Mouse (Mus musculus) NIH3T3 (cell line): ENCODE measurements at regions not wholly inside any gene's neighbourhood (a gene's known extent, or its start where the extent isn't known, plus 50 kb on each side); places are given as distances from the start of the nearest gene placed in this dataset.
A peak's percentile ranks its signal among the peaks of the same experiment; 100 is the strongest.

Experiments used
- DNase-seq: peaks from one replicate; pipeline ENCODE4 v3.0.0-alpha.2; 2012; ENCODE audit warnings: low read depth

DNA sequence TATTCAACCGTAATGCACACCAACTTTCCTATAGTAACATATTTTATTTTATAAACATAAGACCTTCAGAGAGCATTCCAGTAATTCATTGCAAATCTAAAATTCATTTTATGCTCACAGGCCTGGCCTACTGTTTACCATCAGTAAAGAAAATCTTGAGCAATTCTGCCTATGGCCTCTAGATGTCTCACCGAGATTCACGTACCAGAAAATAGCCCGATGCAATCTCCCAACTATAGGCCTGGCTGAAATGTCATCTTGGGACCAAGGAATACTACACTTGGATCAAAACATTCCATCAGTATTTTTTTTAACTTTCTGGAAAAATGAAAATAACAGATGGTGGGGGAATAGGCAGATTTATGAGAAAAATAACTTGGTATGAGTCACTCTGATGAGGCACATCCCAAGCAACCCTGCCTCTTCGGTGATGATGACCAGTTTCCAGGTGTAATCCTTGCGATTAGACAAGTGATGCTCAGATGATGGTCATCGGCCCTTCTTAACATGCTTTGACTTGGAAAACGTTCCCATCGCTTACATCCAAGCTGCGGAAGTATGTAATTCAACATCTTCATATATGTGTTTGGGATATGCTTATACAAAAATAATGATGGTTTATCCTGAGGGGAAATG lies 439.9 kb downstream of the Nyap2 start:
- DNase-seq, result peak; percentile 66

- DNase-seq, result no peak
Measured at GRCm38 (mm10) chr1:81520420-81521273, 443.9 kb downstream of the Nyap2 start.

- no peak for DNase-seq
Measured at GRCm38 (mm10) chr1:81522929-81523328, 446.2 kb downstream of the Nyap2 start.

- DNase-seq, result peak; percentile 70
Measured at GRCm38 (mm10) chr1:81525821-81526220, 449.1 kb downstream of the Nyap2 start.

- DNase-seq, result no peak
Measured at GRCm38 (mm10) chr1:81537836-81538235, 461.1 kb downstream of the Nyap2 start.

DNA sequence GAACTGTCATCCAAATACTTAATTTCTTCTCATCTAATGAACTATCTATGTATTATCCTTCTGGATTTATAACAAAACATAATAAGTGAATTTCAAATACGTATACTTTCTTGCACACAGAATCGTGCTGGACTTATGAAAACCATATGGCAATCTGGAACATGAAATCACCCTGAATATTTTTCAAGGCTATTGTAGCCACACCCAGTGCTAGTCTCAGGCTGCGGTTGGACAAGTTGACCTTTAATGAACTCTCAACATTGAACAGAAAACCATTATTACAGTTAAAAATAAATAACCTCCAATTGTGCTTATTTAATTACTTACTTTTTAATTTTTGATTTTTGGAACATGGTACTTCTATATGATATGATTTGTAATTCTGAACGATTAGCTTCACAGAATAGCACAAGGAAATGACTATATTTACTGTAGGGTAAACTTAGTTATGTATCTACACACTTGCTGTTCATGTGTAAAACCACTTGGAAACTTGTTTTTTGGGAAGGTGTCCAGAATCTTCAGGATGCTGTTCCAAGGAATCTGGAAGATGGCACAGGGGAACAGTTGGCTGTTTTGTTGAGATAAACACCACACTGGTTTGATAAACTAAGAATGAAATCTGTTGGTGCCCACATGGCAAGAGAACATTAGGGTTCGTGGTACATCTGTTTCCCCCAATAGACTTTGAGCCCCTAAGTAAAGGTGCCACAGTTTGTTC lies 463.0 kb downstream of the Nyap2 start:
- peak; percentile 65 for DNase-seq

DNA sequence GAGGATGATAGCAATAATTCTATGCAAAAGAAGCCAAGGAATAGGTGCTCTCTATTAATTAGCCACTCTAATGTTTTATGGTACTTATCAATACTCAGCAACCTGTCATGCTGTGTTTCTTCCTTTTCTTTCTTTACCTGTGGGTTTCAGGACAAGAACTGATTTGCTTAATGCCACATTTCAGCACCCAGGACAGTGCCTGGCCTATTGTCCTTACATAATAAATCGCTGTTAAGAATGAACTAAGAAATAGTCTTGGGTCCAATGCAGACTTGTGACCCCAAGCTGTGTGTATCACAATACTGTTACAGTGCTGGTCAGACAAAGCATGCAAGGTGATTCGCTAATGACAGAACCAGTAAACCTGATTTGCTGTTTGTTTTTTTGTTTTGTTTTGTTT lies 472.2 kb downstream of the Nyap2 start:
- DNase-seq, result peak; percentile 64

- no peak for DNase-seq
Measured at GRCm38 (mm10) chr1:81549706-81550105, 473.0 kb downstream of the Nyap2 start.

DNA sequence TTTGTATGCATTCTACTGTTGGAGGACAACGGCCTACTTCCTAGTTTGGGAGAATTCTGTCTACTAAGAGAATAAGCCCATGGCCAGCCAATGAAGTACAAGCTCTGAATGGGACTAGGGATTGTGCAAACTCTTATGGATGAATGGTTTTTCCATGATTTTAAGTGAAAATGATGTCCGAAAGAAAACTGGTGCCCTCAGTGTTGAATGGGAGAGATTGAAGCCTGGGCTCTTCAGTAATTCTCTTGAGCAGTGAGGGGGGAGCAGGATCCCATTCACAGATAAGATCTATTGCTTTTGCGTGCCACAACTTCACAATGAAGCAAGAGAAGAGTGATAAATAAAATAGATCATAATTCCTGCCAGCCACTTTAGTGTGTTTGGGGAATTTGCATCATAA lies 476.0 kb downstream of the Nyap2 start:
- DNase-seq, result no peak

GRCm38 (mm10) chr1:81576965-81577664 lies 500.4 kb downstream of the Nyap2 start:
- no peak for DNase-seq

GRCm38 (mm10) chr1:81577665-81578201 lies 501.0 kb downstream of the Nyap2 start:
- DNase-seq, result no peak

- no peak for DNase-seq
Measured at GRCm38 (mm10) chr1:81581208-81581607, 504.5 kb downstream of the Nyap2 start.

DNA sequence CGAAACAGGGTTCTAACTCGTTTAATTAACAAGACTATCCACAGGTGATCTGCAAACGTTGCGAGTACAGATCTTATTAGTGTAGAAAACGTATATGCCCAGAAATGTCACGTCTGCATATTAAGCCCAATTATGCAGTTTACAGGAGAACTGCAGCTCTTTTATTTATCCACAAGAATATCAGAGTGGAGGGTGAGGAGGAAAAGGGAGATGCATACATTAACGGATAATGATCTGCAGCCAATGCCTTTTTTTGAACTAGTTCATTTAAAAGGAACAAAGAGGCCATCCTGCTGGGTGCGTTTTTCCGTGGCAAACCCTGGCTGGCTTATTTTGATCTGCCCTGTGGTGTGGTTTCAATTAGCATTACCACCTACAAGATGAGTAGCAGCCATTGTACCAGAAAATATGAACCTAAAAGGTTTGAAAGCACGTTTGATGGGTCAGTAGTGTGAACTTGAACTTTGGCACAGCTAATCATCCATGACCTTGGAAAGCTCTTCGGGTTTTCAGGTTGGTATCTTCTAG lies 511.1 kb downstream of the Nyap2 start:
- no peak for DNase-seq

DNA sequence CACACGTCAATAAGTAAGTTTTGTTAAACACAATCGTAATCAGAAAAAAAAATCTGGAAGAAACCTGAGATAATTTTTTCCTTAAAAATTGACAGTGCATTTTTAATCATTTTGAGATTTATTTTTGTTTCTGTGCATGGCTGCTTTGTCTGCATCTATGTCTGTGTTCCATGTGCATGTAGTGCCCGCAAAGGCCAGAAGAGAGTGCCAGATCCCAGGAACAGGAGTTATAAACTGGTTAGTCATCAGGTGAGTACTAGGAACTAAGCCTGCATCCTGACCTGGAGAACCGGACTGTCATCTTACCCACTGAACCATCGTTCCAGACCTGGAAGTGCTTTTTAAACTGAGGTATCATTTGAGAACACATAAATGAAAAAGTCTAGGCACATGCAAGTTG lies 514.9 kb downstream of the Nyap2 start:
- peak; percentile 24 for DNase-seq

GRCm38 (mm10) chr1:81593280-81594182 lies 516.8 kb downstream of the Nyap2 start:
- DNase-seq, result peak; percentile 50

- no peak for DNase-seq
Measured at GRCm38 (mm10) chr1:81594183-81594515, 517.4 kb downstream of the Nyap2 start.

DNA sequence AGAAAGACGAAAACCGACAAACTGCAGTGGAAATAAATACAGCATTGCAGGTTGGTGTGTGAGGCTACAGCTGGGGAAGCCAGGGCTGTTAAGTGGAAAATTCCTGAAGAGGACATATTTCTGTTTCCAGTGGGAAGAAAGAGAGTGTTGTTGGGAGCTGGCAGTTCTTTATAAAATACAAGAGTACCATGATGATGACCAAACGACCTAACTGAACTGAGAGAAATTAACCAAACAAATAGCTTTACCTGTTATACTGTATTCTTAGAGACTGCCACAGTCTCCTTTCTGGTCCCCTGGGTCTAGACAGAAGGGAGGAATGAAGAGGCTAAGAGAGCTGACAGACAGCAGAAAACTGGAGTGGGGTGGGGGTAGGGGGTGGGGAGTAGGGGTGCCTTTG lies 517.9 kb downstream of the Nyap2 start:
- no peak for DNase-seq

DNA sequence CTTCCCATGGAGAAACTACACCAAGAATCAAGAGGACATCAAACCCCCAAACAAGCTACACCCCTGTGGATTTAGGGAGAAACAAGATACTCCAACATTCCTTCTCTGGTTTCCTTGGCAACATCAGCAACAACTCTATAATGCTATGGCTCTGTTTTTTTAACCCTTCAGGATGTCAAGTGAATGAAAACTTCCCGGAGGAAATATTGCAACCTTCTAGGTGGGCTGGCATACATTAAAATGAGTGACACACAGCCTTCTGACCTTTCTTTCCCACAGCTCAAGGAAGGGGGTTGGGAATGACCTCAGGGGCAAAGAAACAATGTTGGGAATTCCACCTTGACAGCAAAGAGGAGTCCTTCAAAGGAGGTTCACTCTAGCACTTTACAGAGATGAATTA lies 532.0 kb downstream of the Nyap2 start:
- peak; percentile 35 for DNase-seq

- DNase-seq, result no peak
Measured at GRCm38 (mm10) chr1:81618880-81619279, 542.1 kb downstream of the Nyap2 start.

DNA sequence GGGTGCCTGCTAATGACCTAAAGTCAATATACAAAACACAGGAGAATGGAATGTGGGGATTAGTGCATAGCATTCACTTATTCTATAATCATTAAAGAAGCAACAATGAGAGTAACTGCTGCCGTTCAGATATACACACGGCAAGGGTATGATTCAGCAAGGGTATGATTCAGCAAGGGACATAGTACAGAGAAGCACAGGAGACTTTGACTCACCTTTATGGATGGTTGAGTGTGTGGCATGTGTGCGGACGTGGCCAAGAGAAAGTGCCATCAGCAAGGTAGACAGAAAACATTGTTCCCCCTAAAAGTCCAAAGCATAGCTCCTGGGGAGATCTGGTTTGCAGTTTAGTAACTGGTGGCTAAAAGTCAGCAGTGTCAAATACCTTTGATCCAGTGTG lies 547.4 kb downstream of the Nyap2 start:
- DNase-seq, result no peak

DNA sequence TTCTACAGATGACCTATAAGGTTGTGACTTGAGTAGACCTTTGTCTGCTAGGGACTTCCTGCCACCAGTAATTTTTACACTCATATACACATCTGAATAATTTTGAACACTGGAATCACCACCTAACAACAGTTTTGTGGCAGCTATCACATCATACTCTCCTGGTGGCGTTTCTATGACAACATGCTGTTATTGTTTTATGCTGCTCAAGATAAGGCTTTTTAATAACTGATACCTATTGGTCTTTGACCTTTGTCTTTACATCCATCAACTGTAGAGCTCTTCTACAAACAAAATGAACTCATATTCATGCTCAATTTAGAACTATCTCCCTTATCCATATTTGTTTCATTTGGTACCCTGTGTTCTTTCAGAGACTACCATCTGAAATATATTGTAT lies 556.0 kb downstream of the Nyap2 start:
- DNase-seq, result no peak
